Comparison of ENCODE assay signal across 23 mouse cellular contexts in genomic region chr9:95736238-95736637, GRCm38 (mm10). TPM values are rescaled to one million over a fixed set of nuclear protein-coding genes. Genes with fewer than 3 reads are reported as not detected.
DNase-seq lines count a peak whose midpoint lies in the region; ATAC-seq and TF ChIP-seq lines count a peak whose summit lies in the region.
"Had no signal": no experiment of that assay in that cellular context is flagged by ENCODE, and none has a peak within 500 bp of the region (broad histone marks: within the 10 kb centered on the region; RNA-seq: fewer than 3 reads in every experiment).

No protein-coding gene starts in this region.

- no peaks in the 10 kb centered on the region for H3K27me3 ChIP-seq in heart, postnatal 0 days (ENCODE audit: control insufficient read depth, insufficient read depth, low read length)
- H3K27me3 ChIP-seq in CH12.LX (replicated peaks), result no peaks in the 10 kb centered on the region
- H3K27me3 ChIP-seq: embryonic facial prominence, embryonic 13.5 days; heart, embryonic 15.5 days; hindbrain, embryonic 15.5 days; limb, embryonic 12.5 days; midbrain, embryonic 12.5 days had no signal

- in situ Hi-C loops in CH12.LX (cut with MboI; ENCODE audit: low pct_ligation_motif_present, low pct_unique_long_range_greater_than_20kb, low sequenced_read_pairs), result no loop called here

- no peak; the same call in 1 of the 2 replicates for TF ChIP-seq RAD21 in CH12.LX (IDR thresholded peaks at IDR 0.05; ENCODE audit: low read depth, low read length)

- H3K4me2 ChIP-seq in heart, postnatal 0 days (ENCODE audit: low read depth, low read length), result no peak overlapping the region
- H3K4me2 ChIP-seq in CH12.LX (ENCODE audit: insufficient read depth, low read depth, poor library complexity, severe bottlenecking), result no peak overlapping the region
- H3K4me2 ChIP-seq: embryonic facial prominence, embryonic 13.5 days; heart, embryonic 15.5 days; hindbrain, embryonic 15.5 days; limb, embryonic 12.5 days; midbrain, embryonic 12.5 days had no signal

- H3K9me3 ChIP-seq in heart, postnatal 0 days (replicated peaks; ENCODE audit: control insufficient read depth, low read length), result no peaks in the 10 kb centered on the region
- no peaks in the 10 kb centered on the region for H3K9me3 ChIP-seq in CH12.LX (replicated peaks; ENCODE audit: low read length)
- H3K9me3 ChIP-seq: embryonic facial prominence, embryonic 13.5 days; heart, embryonic 15.5 days; hindbrain, embryonic 15.5 days; limb, embryonic 12.5 days; midbrain, embryonic 12.5 days had no signal

- H3K4me3 ChIP-seq in heart, postnatal 0 days (ENCODE audit: low read depth, low read length), result no peak overlapping the region
- H3K4me3 ChIP-seq in left cerebral cortex, adult 2 months, result no peak overlapping the region
- no peak overlapping the region for H3K4me3 ChIP-seq in CH12.LX (replicated peaks in 1 of 3; ENCODE audit: low read depth in 2 of 3, low read length in 2 of 3, poor library complexity in 1 of 3)
- H3K4me3 ChIP-seq: embryonic facial prominence, embryonic 13.5 days; heart, embryonic 15.5 days; hindbrain, embryonic 15.5 days; limb, embryonic 12.5 days; midbrain, embryonic 12.5 days had no signal

- H3K36me3 ChIP-seq in heart, postnatal 0 days (replicated peaks; ENCODE audit: control insufficient read depth, insufficient read depth, low read length), result 0 out of 2 replicates have a peak, but pooled peaks cover 8% of the 10 kb centered on the region
- no peaks in the 10 kb centered on the region for H3K36me3 ChIP-seq in CH12.LX (replicated peaks in 1 of 2; ENCODE audit: control insufficient read depth in 1 of 2, insufficient read depth in 1 of 2, low read length in 1 of 2)

- TF ChIP-seq EP300 in heart, postnatal 0 days (IDR thresholded peaks at IDR 0.05; ENCODE audit: low read depth), result no peak
- no peak for TF ChIP-seq EP300 in CH12.LX (IDR thresholded peaks at IDR 0.05; ENCODE audit: low read length)

- intact Hi-C loops in left cerebral cortex, adult 2 months (cut with DNase I), result no loop called here
- intact Hi-C loops in left cerebral cortex, postnatal 25 days (cut with DNase I), result no loop called here

- H3K9ac ChIP-seq in heart, postnatal 0 days (replicated peaks; ENCODE audit: low read depth, low read length), result no peak overlapping the region
- no peak overlapping the region for H3K9ac ChIP-seq in CH12.LX (ENCODE audit: insufficient read depth, low read depth)
- H3K9ac ChIP-seq: embryonic facial prominence, embryonic 13.5 days; heart, embryonic 15.5 days; hindbrain, embryonic 15.5 days; limb, embryonic 12.5 days; liver, embryonic 14.5 days; midbrain, embryonic 12.5 days had no signal

- no peak for DNase-seq in heart, postnatal 0 days (ENCODE audit: low spot score)
- DNase-seq in heart, adult 18-20 months, result no peak
- no peak for DNase-seq in left cerebral cortex, adult 2 months (ENCODE audit: extremely low spot score in 1 of 2, low spot score in 2 of 2)
- DNase-seq in left cerebral cortex, postnatal 25 days (ENCODE audit: low spot score in 2 of 2), result no peak
- DNase-seq in 3134 (ENCODE audit: extremely low read depth, insufficient read length, low spot score) (peak; percentile 8), CH12.LX (ENCODE audit: extremely low read depth) (peak; percentile 6), MN1 (ENCODE audit: low spot score) (no peak)
- DNase-seq in thymus, postnatal 14 days, result no peak
- DNase-seq: adrenal gland, postnatal 36 days; cerebellum, adult 11-12 months; cerebellum, postnatal 14 days; embryo, embryonic 11 days; gastrocnemius, postnatal 14 days; heart, postnatal 4 days; right cerebral cortex, postnatal 14 days had no signal

- H3K79me2 ChIP-seq in CH12.LX (replicated peaks; ENCODE audit: control insufficient read depth, extremely low read depth, insufficient read depth, poor library complexity, severe bottlenecking), result no peaks in the 10 kb centered on the region

- TF ChIP-seq POLR2A in CH12.LX (IDR thresholded peaks at IDR 0.05; ENCODE audit: low read depth, low read length), result no peak

- dilution Hi-C loops in CH12.LX (cut with MboI; ENCODE audit: extremely low pct_ligation_motif_present, extremely low pct_unique_long_range_greater_than_20kb, low sequenced_read_pairs), result no loop called here

- ATAC-seq in heart, postnatal 0 days (ENCODE audit: insufficient read depth, low read depth), result no peak
- ATAC-seq: forebrain, embryonic 14.5 days; intestine, embryonic 16.5 days had no signal

- TF ChIP-seq CTCF in heart, postnatal 0 days (IDR thresholded peaks at IDR 0.05; ENCODE audit: low read depth), result 0 out of 2 replicates have a peak, but pooled peaks have one; percentile 6
- peak; percentile 41 for TF ChIP-seq CTCF in left cerebral cortex, adult 2 months (IDR thresholded peaks at IDR 0.05)
- peak in 1 of 2 experiments; percentile 68; a peak in 2 of 4 replicates for TF ChIP-seq CTCF in CH12.LX (conservative IDR thresholded peaks at IDR 0.05 in 1 of 2, IDR thresholded peaks at IDR 0.05 in 1 of 2; ENCODE audit: low read depth in 2 of 2, low read length in 2 of 2)

- H3K27ac ChIP-seq in heart, postnatal 0 days (ENCODE audit: low read depth), result no peak overlapping the region
- no peak overlapping the region for H3K27ac ChIP-seq in left cerebral cortex, adult 2 months
- H3K27ac ChIP-seq in CH12.LX (ENCODE audit: insufficient read depth, low read depth), result no peak overlapping the region
- H3K27ac ChIP-seq: embryonic facial prominence, embryonic 13.5 days; heart, embryonic 15.5 days; hindbrain, embryonic 15.5 days; limb, embryonic 12.5 days; liver, embryonic 14.5 days; midbrain, embryonic 12.5 days had no signal

- no peaks in the 10 kb centered on the region for H3K4me1 ChIP-seq in heart, postnatal 0 days (ENCODE audit: control insufficient read depth, insufficient read depth)
- H3K4me1 ChIP-seq in CH12.LX (ENCODE audit: control insufficient read depth in 1 of 2, insufficient read depth in 2 of 2), result no peaks in the 10 kb centered on the region
- H3K4me1 ChIP-seq: embryonic facial prominence, embryonic 13.5 days; heart, embryonic 15.5 days; hindbrain, embryonic 15.5 days; limb, embryonic 12.5 days; midbrain, embryonic 12.5 days had no signal

TF ChIP-seq in CH12.LX, 34 proteins besides CTCF, POLR2A, EP300 and RAD21:
- TF ChIP-seq SMC3 (IDR thresholded peaks at IDR 0.05; ENCODE audit: low read depth, low read length), result peak; percentile 13; the same call in 1 of the 2 replicates
- TF ChIP-seq MEF2A (IDR thresholded peaks at IDR 0.05; ENCODE audit: borderline replicate concordance, low read depth, low read length), result no peak

RNA-seq across cellular contexts. Expression of gene Trpc1, which starts 13.9 kb away (rescaled TPM):
- total RNA-seq in heart, postnatal 0 days (2014; rRNA removed; ENCODE audit: low replicate concordance), result 5.9 and 7.6 TPM in 2 replicates
- 2.2 and 2.3 TPM in 2 replicates for polyA plus RNA-seq in heart, postnatal 0 days (2015; fragmentation: Nextera tagmentation; extraction: Ambion mirVana)
- 1 to 10 TPM; 7.4 to 8.0 TPM for total RNA-seq in heart, adult 18-20 months (2021)
- total RNA-seq in left cerebral cortex, adult 2 months (2021), result 10 to 100 TPM; 44.6 to 50.8 TPM
- total RNA-seq in left cerebral cortex, postnatal 25 days (2021), result 10 to 100 TPM; 46.4 to 48.6 TPM
- total RNA-seq in CH12.LX (2012; rRNA removed) (not detected in 2 replicates), CH12.LX (2014; rRNA removed) (not detected in 2 replicates)
- not detected in 2 replicates for polyA plus RNA-seq in CH12.LX (2012; ENCODE audit: insufficient read length, low read depth)

Comparison
In these comparisons a context has a peak if more than half of its experiments do, and no peak if none do; other contexts are left out.
1. DNase-seq: peak in 3134 (single experiment) and CH12.LX (single experiment); none in heart, postnatal 0 days (single experiment), heart, adult 18-20 months (0 of 2), left cerebral cortex, adult 2 months (0 of 2), left cerebral cortex, postnatal 25 days (0 of 2), MN1 (single experiment) and thymus, postnatal 14 days (single experiment).